Mouse (Mus musculus) liver, adult 2 months (tissue): ENCODE measurements at regions not wholly inside any gene's neighbourhood (a gene's known extent, or its start where the extent isn't known, plus 50 kb on each side); places are given as distances from the start of the nearest gene placed in this dataset.

Experiments used
- CTCF ChIP-seq: fragments of 200-500 bp; IDR thresholded peaks from 2 replicates; pipeline ENCODE4 v1.5.1; 2011; ENCODE audit warnings: low read depth, low read length, control low read depth
- POLR2A ChIP-seq: fragments of 200-500 bp; IDR thresholded peaks from 2 replicates; pipeline ENCODE4 v1.6.1; 2011; ENCODE audit warnings: low read length, control low read depth; ENCODE audit not compliant: insufficient read depth; ENCODE audit errors: extremely low read depth

DNA sequence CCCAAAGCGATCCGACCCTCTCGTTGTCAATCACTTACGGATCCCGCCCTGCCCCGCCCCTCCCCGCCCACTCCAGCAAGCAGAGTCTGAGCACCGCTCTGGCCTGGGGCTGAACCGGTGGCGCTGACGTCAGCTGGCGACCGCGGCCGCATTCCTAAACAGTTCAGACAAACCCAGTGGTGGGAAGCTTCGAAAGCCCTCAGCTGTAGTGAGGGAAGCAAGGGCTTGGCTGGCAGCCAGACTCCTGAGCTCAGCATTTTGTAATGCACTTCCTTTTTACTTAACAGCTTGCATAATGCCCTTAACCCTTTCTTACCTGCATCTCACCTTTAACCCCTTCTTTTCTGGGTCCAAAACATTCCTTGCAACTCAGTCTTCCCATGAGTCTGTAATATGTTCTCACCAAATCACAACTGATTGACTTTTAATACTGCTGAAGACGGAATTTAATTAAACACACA is 213.0 kb upstream of the Smim15 start:
- TF ChIP-seq CTCF (no peak), POLR2A (no peak)
